Mouse (Mus musculus) A20 (cell line): ENCODE measurements around the gene Smarcad1.

Experiments used
- DNase-seq: peaks from one replicate; pipeline ENCODE4 v3.0.0-alpha.2; 2011; ENCODE audit warnings: low read depth, low spot score

The Smarcad1 gene

GRCm38 (mm10) chr6:65079139-65079538 is 36.8 kb downstream of the Smarcad1 start:
- peak; percentile 20 for DNase-seq

GRCm38 (mm10) chr6:65114902-65115301 is 72.5 kb downstream of the Smarcad1 start:
- DNase-seq = peak; percentile 51

- DNase-seq = no peak
Observed at GRCm38 (mm10) chr6:65117540-65117939, 75.2 kb downstream of the Smarcad1 start.

- peak; percentile 53 for DNase-seq
Observed at GRCm38 (mm10) chr6:65126074-65126726, 83.8 kb downstream of the Smarcad1 start.

GRCm38 (mm10) chr6:65132376-65132775 is 90.0 kb downstream of the Smarcad1 start:
- DNase-seq = no peak

GRCm38 (mm10) chr6:65137802-65138201 is 95.4 kb downstream of the Smarcad1 start:
- DNase-seq = peak; percentile 35

- DNase-seq = no peak
Observed at GRCm38 (mm10) chr6:65138243-65138642, 95.9 kb downstream of the Smarcad1 start.

- peak; percentile 11 for DNase-seq
Observed at GRCm38 (mm10) chr6:65140082-65140749, 97.8 kb downstream of the Smarcad1 start.

GRCm38 (mm10) chr6:65140750-65141243 is 98.4 kb downstream of the Smarcad1 start:
- DNase-seq = peak; percentile 39

GRCm38 (mm10) chr6:65142316-65142715 is 99.9 kb downstream of the Smarcad1 start:
- peak; percentile 51 for DNase-seq

- peak; percentile 72 for DNase-seq
Observed at GRCm38 (mm10) chr6:65144621-65145205, 102.3 kb downstream of the Smarcad1 start, which contains the start of gene Hpgds. TSS of gene Hpgds (minus strand) at chr6:65144908.

GRCm38 (mm10) chr6:65146363-65146762 is 104.0 kb downstream of the Smarcad1 start:
- no peak for DNase-seq

- no peak for DNase-seq
Observed at GRCm38 (mm10) chr6:65150703-65151102, 108.3 kb downstream of the Smarcad1 start.

GRCm38 (mm10) chr6:65153570-65153969 is 111.2 kb downstream of the Smarcad1 start:
- DNase-seq = peak; percentile 2

GRCm38 (mm10) chr6:65157042-65157441 is 114.7 kb downstream of the Smarcad1 start:
- DNase-seq = no peak

- no peak for DNase-seq
Observed at GRCm38 (mm10) chr6:65159381-65159942, 117.1 kb downstream of the Smarcad1 start.

- DNase-seq = no peak
Observed at GRCm38 (mm10) chr6:65164137-65164536, 121.8 kb downstream of the Smarcad1 start.

- no peak for DNase-seq
Observed at GRCm38 (mm10) chr6:65164977-65165376, 122.6 kb downstream of the Smarcad1 start.
